Mouse (Mus musculus): Measurements from ENCODE around the gene Ccdc171.
"Not testable (repeated sequence)": the region's sequence is repeated elsewhere in the genome, so short reads cannot be mapped to it uniquely, and the experiment has no call there.

The Ccdc171 gene

GRCm38 (mm10) chr4:83524843-83525689 lies at the start of gene Ccdc171:
TSS of gene Ccdc171 (plus strand) at chr4:83525545.
- in situ Hi-C loops (cut with MboI; ENCODE audit: unreplicated experiment in 2 of 2): loop anchor here (5.0 to 10.0 kb wide), 2 partner anchors 43 to 200 kb away; partner anchors contain the start of gene Ttc39b (in 1 of the 2)

GRCm38 (mm10) chr4:83485250-83485649 lies 40.1 kb upstream of the Ccdc171 start:
- in situ Hi-C loops (cut with MboI; ENCODE audit: unreplicated experiment in 2 of 2): no loop called here

DNA sequence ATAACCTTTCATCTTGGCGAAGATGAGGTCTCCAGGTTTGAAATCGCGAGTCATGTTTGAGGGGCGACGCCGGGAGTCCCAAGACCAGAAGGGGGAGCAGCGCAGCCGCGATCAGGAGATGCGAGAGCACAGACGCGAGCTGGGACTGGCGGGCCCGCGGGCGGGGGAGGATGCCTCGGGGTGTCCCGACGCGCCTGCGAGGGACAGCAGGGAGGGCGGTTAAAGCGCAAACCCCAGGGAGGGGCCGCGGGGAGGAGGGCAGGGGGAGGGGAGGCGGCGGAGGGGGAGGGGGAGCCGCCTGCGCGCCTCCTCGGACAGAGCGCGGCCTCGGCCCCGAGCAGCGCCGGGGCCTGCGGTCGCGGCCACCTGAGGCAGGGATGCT lies 39.6 kb upstream of the Ccdc171 start:
- in situ Hi-C loops (cut with MboI; ENCODE audit: unreplicated experiment in 2 of 2): no loop called here

GRCm38 (mm10) chr4:83486117-83486901 lies 39.0 kb upstream of the Ccdc171 start, which contains the start of gene Psip1:
TSS of gene Psip1 (minus strand) at chr4:83486459.
- in situ Hi-C loops (cut with MboI; ENCODE audit: unreplicated experiment in 2 of 2): no loop called here

DNA sequence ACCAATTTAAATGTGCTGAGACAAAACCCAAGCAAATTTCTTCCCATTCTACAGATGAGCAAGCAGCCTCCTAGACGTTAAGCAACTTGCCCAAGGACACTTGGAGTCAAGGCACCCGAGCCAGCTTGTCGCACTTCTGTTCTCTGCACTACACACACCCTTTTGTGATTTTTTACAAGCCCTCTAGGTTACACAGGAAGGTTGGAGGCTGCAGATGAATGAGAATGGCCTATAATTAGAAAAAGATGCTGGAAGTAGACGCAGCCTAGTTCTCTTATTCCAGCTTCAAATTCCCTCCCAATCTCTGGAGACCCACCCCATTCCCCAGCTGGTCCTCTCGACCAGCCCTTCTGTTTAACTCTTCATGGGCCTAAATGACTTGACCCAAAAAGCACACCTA lies 36.2 kb upstream of the Ccdc171 start:
- in situ Hi-C loops (cut with MboI; ENCODE audit: unreplicated experiment in 2 of 2): no loop called here

DNA sequence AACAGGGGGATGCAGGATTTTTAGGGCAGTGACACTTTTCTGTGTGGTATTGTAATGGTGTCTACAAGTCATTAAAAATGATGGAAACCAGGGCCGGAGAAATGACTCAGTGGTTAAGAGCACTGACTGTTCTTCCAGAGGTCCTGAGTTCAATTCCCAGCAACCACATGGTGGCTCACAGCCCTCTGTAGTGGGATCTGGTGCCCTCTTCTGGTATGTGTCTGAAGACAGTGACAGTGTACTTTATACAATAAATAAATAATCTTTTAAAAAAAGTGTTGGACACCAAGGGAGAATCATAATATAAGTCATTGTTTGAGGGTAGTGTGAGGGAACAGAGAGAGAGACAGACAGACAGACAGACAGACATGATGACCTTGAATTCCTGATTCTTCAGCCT lies 32.2 kb upstream of the Ccdc171 start:
- in situ Hi-C loops (cut with MboI; ENCODE audit: unreplicated experiment in 2 of 2): no loop called here

DNA sequence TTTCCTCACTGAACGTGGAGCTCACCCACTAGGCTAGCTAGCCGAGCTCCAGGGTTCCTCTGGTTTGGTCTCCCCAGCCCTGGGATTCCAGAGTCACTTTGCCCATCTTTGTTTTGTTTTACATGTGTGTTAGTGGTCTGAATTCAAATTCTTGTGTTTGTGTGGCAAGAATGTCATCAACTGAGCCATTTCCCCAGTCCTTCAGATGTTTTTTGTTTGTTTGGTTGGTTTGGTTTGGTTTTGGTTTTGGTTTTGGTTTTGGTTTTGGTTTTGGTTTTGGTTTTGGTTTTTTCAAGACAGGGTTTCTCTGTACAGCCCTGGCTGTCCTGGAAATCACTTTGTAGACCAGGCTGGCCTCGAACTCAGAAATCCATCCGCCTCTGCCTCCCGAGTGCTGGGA lies 28.3 kb upstream of the Ccdc171 start:
- in situ Hi-C loops (cut with MboI; ENCODE audit: unreplicated experiment in 2 of 2): not testable (repeated sequence)

- in situ Hi-C loops (cut with MboI; ENCODE audit: unreplicated experiment in 2 of 2): no loop called here
Measured at GRCm38 (mm10) chr4:83500154-83501036, 24.9 kb upstream of the Ccdc171 start.

DNA sequence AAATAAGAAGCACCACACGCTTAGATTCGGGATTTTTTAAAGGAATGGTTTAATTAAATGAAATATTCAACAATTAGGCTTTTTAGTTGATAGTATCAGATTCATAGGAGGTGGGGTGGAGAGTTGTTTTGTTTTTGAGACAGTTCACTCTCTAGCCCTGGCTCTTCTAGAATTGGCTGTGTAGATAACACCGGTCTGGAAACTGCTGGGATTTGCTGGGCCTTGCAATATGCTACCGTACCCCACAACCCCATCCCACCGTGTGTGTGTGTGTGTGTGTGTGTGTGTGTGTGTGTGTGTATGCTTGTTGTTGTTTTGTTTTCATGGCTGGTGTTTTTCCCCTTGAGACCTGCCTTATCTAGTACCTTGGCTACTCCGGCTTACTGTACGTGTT lies 24.3 kb upstream of the Ccdc171 start:
- in situ Hi-C loops (cut with MboI; ENCODE audit: unreplicated experiment in 2 of 2): no loop called here

GRCm38 (mm10) chr4:83509600-83509999 lies 15.7 kb upstream of the Ccdc171 start:
- in situ Hi-C loops (cut with MboI; ENCODE audit: unreplicated experiment in 2 of 2): no loop called here

GRCm38 (mm10) chr4:83511083-83511482 lies 14.3 kb upstream of the Ccdc171 start:
- in situ Hi-C loops (cut with MboI; ENCODE audit: unreplicated experiment in 2 of 2): no loop called here

GRCm38 (mm10) chr4:83512217-83512616 lies 13.1 kb upstream of the Ccdc171 start:
- in situ Hi-C loops (cut with MboI; ENCODE audit: unreplicated experiment in 2 of 2): no loop called here

- in situ Hi-C loops (cut with MboI; ENCODE audit: unreplicated experiment in 2 of 2): no loop called here
Measured at GRCm38 (mm10) chr4:83512644-83513043, 12.7 kb upstream of the Ccdc171 start.

DNA sequence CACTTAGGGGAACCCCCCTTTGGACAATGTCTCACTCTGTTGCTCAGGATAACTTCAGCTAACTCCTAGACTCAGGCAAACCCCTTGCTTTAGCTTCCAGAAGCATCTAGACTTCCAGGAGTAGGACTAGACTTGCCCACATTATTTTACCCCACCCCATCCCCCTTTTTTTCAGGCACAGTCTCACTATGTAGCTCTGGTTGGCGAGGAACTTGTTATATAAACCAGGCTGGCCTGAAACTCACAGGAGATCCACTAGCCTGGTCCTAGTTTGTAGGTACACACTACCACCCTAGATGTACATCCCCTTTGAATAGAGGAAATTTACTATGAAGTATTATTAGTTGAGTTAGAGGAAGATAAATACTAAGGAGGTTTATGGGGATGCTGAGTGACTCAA lies 11.2 kb upstream of the Ccdc171 start:
- in situ Hi-C loops (cut with MboI; ENCODE audit: unreplicated experiment in 2 of 2): no loop called here

DNA sequence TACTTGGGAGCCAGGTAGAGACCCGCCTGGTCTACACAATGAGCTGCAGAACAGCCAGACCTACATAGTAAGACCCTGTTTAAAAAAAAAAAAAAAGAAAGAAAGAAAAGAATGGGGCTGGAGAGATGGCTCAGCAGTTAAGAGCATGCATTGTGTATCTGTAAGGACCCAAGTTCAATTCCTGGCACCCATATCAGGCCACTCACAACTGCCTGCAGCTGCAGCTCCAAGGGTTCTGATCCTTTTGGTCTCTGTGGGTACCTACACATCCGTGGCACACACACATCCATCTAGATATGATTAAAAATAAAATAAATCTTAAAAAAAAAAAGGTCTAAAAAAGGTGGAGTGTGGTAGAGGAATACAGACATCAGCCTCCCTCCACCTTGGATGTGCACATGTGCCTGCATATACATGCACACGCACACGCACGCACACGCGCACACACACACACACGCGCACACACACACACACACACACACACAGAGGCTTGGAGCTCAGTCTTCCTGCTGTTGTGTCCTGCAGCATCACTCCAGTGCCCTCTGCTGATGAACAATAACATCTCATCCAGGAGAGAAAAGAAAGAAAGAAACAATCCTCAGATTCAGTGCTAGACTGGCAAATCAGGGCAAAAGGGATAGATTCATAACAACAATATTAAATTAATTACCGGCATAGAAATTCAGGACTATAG lies 10.2 kb upstream of the Ccdc171 start:
- in situ Hi-C loops (cut with MboI; ENCODE audit: unreplicated experiment in 2 of 2): no loop called here

GRCm38 (mm10) chr4:83516144-83516543 lies 9.2 kb upstream of the Ccdc171 start:
- in situ Hi-C loops (cut with MboI; ENCODE audit: unreplicated experiment in 2 of 2): not testable (repeated sequence)

DNA sequence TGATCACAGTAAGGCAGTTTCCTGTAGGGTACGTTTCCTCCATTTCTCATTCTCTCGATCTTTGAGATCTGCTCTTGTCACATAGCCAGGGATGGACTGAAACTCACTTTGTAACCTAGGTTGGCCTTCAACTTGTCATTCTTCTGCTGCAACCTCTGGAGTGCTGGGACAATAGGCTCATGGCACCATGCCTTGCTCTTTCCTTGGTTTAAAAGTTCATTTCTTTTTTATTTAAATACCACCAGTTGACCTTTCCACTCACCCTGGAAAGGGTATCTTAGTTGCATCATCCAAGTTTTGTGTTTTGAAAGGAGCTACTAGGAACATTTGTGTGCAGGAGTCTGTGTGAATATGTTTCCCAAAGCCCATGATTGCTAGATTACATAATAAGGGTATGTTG lies 6.2 kb upstream of the Ccdc171 start:
- in situ Hi-C loops (cut with MboI; ENCODE audit: unreplicated experiment in 2 of 2): no loop called here

GRCm38 (mm10) chr4:83519807-83520206 lies 5.5 kb upstream of the Ccdc171 start:
- in situ Hi-C loops (cut with MboI; ENCODE audit: unreplicated experiment in 2 of 2): loop anchor here (5.0 to 10.0 kb wide), 2 partner anchors 38 to 195 kb away; partner anchors contain the start of gene Ttc39b (in 1 of the 2)

- in situ Hi-C loops (cut with MboI; ENCODE audit: unreplicated experiment in 2 of 2): loop anchor here (5.0 to 10.0 kb wide), 2 partner anchors 38 to 196 kb away; partner anchors contain the start of gene Ttc39b (in 1 of the 2)
Measured at GRCm38 (mm10) chr4:83520308-83520707, 5.0 kb upstream of the Ccdc171 start.

GRCm38 (mm10) chr4:83522066-83522465 lies 3.3 kb upstream of the Ccdc171 start:
- in situ Hi-C loops (cut with MboI; ENCODE audit: unreplicated experiment in 2 of 2): loop anchor here (5.0 to 10.0 kb wide), 2 partner anchors 40 to 197 kb away; partner anchors contain the start of gene Ttc39b (in 1 of the 2)
